ENCODE assay signal across 8 mouse cellular contexts in the genomic region with DNA sequence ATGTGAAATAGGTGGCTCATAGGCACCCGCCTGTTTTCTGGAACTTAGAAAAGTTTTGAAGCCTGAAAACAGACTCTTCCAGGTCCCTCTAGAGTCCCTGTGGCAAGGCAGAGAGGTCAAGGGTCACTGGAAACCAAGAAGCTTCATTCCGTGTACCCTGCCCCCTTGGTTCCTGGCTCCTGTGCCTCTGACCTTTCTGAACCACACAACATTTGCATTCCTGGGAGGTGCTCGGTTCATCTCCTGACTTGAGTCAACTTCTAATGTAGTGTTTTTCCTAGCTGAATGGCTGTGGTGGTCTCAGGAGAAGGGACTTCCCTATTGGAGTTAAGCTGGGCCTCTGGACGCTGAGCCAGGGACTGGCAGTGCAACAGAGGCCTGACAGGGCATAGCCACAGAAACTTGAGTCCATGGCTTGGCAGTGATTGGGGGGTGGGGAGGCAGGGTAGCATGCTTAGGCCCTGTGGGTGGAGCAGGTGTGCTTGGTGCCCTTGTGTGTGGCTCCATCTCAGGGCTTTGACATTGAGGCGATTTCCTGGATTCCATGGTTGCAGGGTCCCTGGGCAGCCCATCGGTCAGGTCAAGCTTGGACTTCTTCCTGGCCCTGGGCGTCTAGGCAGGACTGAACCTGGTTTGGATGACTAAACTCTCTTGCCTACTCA. TPM values are rescaled to one million over a fixed set of nuclear protein-coding genes. Genes with fewer than 3 reads are reported as not detected.
A peak's percentile ranks its signal among the peaks of the same experiment; 100 is the strongest.
DNase-seq lines count a peak whose midpoint lies in the region; ATAC-seq and TF ChIP-seq lines count a peak whose summit lies in the region.

No protein-coding gene starts in this region.

- H3K79me2 ChIP-seq in C2C12 (ENCODE audit: control insufficient read depth, insufficient read depth): peaks cover 61% of the 10 kb centered on the region

- no peak overlapping the region for H3K27ac ChIP-seq in cerebellum, adult 2 months (ENCODE audit: insufficient read depth, low read length)
- peak overlapping the region; percentile 98 for H3K27ac ChIP-seq in gastrocnemius, adult 2 months
- no peak overlapping the region for H3K27ac ChIP-seq in neural tube, embryonic 15.5 days (replicated peaks)

- no peak for DNase-seq in cerebellum, adult 2 months
- no peak for DNase-seq in cerebellum, adult 9-10 months
- peak; percentile 89 for DNase-seq in gastrocnemius, adult 2 months
- DNase-seq in kidney, postnatal 25 days: peak; percentile 75 to 89
- no peak for DNase-seq in adrenal gland, adult 8-10 months
- DNase-seq in ovary, adult 18-20 months (ENCODE audit: low spot score): no peak

- H3ac ChIP-seq in C2C12 (ENCODE audit: control insufficient read depth, insufficient read length, low read depth): peak overlapping the region; percentile 43

- no peak for ATAC-seq in neural tube, embryonic 15.5 days (ENCODE audit: low FRiP score)

- no peak for TF ChIP-seq POLR2A in cerebellum, adult 2 months (IDR thresholded peaks at IDR 0.05; ENCODE audit: borderline replicate concordance, insufficient read depth, low read length)

- peaks cover 56% of the 10 kb centered on the region for H3K79me3 ChIP-seq in C2C12 (ENCODE audit: low read depth)

- intact Hi-C loops in gastrocnemius, adult 2 months (cut with DNase I): no loop called here

- no peaks in the 10 kb centered on the region for H3K9me3 ChIP-seq in neural tube, embryonic 15.5 days (replicated peaks)

- peak overlapping the region; percentile 92 for H3K4me3 ChIP-seq in cerebellum, adult 2 months (replicated peaks; ENCODE audit: insufficient read depth, low read depth, low read length)
- peak overlapping the region; percentile 76 for H3K4me3 ChIP-seq in C2C12 (ENCODE audit: insufficient read depth, poor library complexity, severe bottlenecking)
- peak overlapping the region; percentile 94 for H3K4me3 ChIP-seq in gastrocnemius, adult 2 months
- H3K4me3 ChIP-seq in neural tube, embryonic 15.5 days (replicated peaks): peak overlapping the region; percentile 90

- H3K4me2 ChIP-seq in neural tube, embryonic 15.5 days: peak overlapping the region; percentile 82

- peak overlapping the region; percentile 98 for H3K9ac ChIP-seq in neural tube, embryonic 15.5 days (replicated peaks)

- no peaks in the 10 kb centered on the region for H3K27me3 ChIP-seq in cerebellum, adult 2 months (ENCODE audit: control insufficient read depth, insufficient read depth, low read length)
- no peaks in the 10 kb centered on the region for H3K27me3 ChIP-seq in C2C12 (ENCODE audit: control insufficient read depth, insufficient read depth, insufficient read length)
- no peaks in the 10 kb centered on the region for H3K27me3 ChIP-seq in neural tube, embryonic 15.5 days (replicated peaks)

- H3K36me3 ChIP-seq in C2C12 (ENCODE audit: control insufficient read depth, insufficient read depth): peaks cover 5% of the 10 kb centered on the region
- H3K36me3 ChIP-seq in neural tube, embryonic 15.5 days: peaks cover 5% of the 10 kb centered on the region

- H3K4me1 ChIP-seq in cerebellum, adult 2 months (ENCODE audit: control insufficient read depth, insufficient read depth, low read length): peaks cover 33% of the 10 kb centered on the region
- peaks cover 54% of the 10 kb centered on the region for H3K4me1 ChIP-seq in neural tube, embryonic 15.5 days

- WGBS in cerebellum, adult 2 months: 32% methylated on average over 7 of the region's 7 CpGs
- WGBS in neural tube, embryonic 15.5 days: 66% methylated on average over 7 of the region's 7 CpGs

- no peak for TF ChIP-seq CTCF in cerebellum, adult 2 months (IDR thresholded peaks at IDR 0.05; ENCODE audit: borderline replicate concordance, insufficient read depth, low read depth, low read length)
- TF ChIP-seq CTCF in C2C12 (IDR thresholded peaks at IDR 0.05; ENCODE audit: control insufficient read depth, insufficient read depth, insufficient read length): no peak
- no peak for TF ChIP-seq CTCF in gastrocnemius, adult 2 months (IDR thresholded peaks at IDR 0.05)

TF ChIP-seq in C2C12, 6 proteins besides CTCF, POLR2A, EP300 and RAD21:
- TF ChIP-seq MYOD1 (IDR thresholded peaks at IDR 0.05; ENCODE audit: control insufficient read depth, insufficient read length, low read depth) (no peak), FOSL1 (IDR thresholded peaks at IDR 0.05; ENCODE audit: insufficient read depth, low read length, poor library complexity, severe bottlenecking) (no peak), MAX (IDR thresholded peaks at IDR 0.05) (no peak), USF1 (IDR thresholded peaks at IDR 0.05; ENCODE audit: low read depth) (no peak), CEBPB (IDR thresholded peaks at IDR 0.05; ENCODE audit: low read depth) (no peak), MYOG (IDR thresholded peaks at IDR 0.05; ENCODE audit: control insufficient read depth, extremely low read depth, insufficient read length) (no peak)

RNA-seq across cellular contexts. Expression of a gene that starts 1.4 kb away (rescaled TPM):
- 160 and 163 TPM in 2 replicates for polyA plus RNA-seq in cerebellum, adult 2 months (2012; rRNA removed)
- polyA plus RNA-seq in C2C12 (2012; fragmentation: generic; extraction: Trizol): 46.6 TPM
- 100 to 1,000 TPM; 116 to 122 TPM for total RNA-seq in gastrocnemius, adult 2 months (2021)
- 11.5 and 28.6 TPM in 2 replicates for polyA plus RNA-seq in neural tube, embryonic 15.5 days (2015; fragmentation: Nextera tagmentation; extraction: Ambion mirVana)
- total RNA-seq in adrenal gland, adult 8-10 months (2022): 100 to 1,000 TPM in 1 of 4 experiments, 10 to 100 TPM in 3; 69.6 to 110 (median 73.1) TPM

RNA-seq across cellular contexts. Expression of a gene that starts 9.1 kb away (rescaled TPM):
- 23.8 and 29.7 TPM in 2 replicates for polyA plus RNA-seq in cerebellum, adult 2 months (2012; rRNA removed)
- polyA plus RNA-seq in C2C12 (2012; fragmentation: generic; extraction: Trizol): 38.0 TPM
- total RNA-seq in gastrocnemius, adult 2 months (2021): 10 to 100 TPM; 26.4 to 31.3 TPM
- polyA plus RNA-seq in neural tube, embryonic 15.5 days (2015; fragmentation: Nextera tagmentation; extraction: Ambion mirVana): 28.3 and 35.4 TPM in 2 replicates
- total RNA-seq in adrenal gland, adult 8-10 months (2022): 10 to 100 TPM; 45.1 to 93.9 (median 66.8) TPM

RNA-seq across cellular contexts. Expression of a gene that starts 14.6 kb away (rescaled TPM):
- 0.87 and 1.0 TPM in 2 replicates for polyA plus RNA-seq in cerebellum, adult 2 months (2012; rRNA removed)
- 0.08 TPM for polyA plus RNA-seq in C2C12 (2012; fragmentation: generic; extraction: Trizol)
- under 1 TPM; 0.11 to 0.23 TPM for total RNA-seq in gastrocnemius, adult 2 months (2021)
- polyA plus RNA-seq in neural tube, embryonic 15.5 days (2015; fragmentation: Nextera tagmentation; extraction: Ambion mirVana): 0.36 and 0.46 TPM in 2 replicates
- total RNA-seq in adrenal gland, adult 8-10 months (2022): 1 to 10 TPM in 1 of 4 experiments, under 1 TPM in 3; 0.46 to 1.2 (median 0.62) TPM

RNA-seq across cellular contexts. Expression of a gene that starts 17.5 kb away (rescaled TPM):
- polyA plus RNA-seq in cerebellum, adult 2 months (2012; rRNA removed): 155 and 159 TPM in 2 replicates
- polyA plus RNA-seq in C2C12 (2012; fragmentation: generic; extraction: Trizol): 140 TPM
- 10 to 100 TPM; 74.0 to 89.8 TPM for total RNA-seq in gastrocnemius, adult 2 months (2021)
- 147 and 152 TPM in 2 replicates for polyA plus RNA-seq in neural tube, embryonic 15.5 days (2015; fragmentation: Nextera tagmentation; extraction: Ambion mirVana)
- total RNA-seq in adrenal gland, adult 8-10 months (2022): 100 to 1,000 TPM; 134 to 175 (median 158) TPM

RNA-seq across cellular contexts. Expression of a gene that starts 20.7 kb away (rescaled TPM):
- 40.5 and 45.1 TPM in 2 replicates for polyA plus RNA-seq in cerebellum, adult 2 months (2012; rRNA removed)
- 11.8 TPM for polyA plus RNA-seq in C2C12 (2012; fragmentation: generic; extraction: Trizol)
- 10 to 100 TPM; 13.6 to 18.0 TPM for total RNA-seq in gastrocnemius, adult 2 months (2021)
- 28.0 and 29.0 TPM in 2 replicates for polyA plus RNA-seq in neural tube, embryonic 15.5 days (2015; fragmentation: Nextera tagmentation; extraction: Ambion mirVana)
- total RNA-seq in adrenal gland, adult 8-10 months (2022): 10 to 100 TPM; 16.4 to 29.0 (median 17.9) TPM

Comparison
In these comparisons a context has a peak if more than half of its experiments do, and no peak if none do; other contexts are left out.
1. DNase-seq: peak in gastrocnemius, adult 2 months (single experiment) and kidney, postnatal 25 days (2 of 2); none in cerebellum, adult 2 months (0 of 2), cerebellum, adult 9-10 months (single experiment), adrenal gland, adult 8-10 months (single experiment) and ovary, adult 18-20 months (single experiment).
2. Peak in every context shown above with its lines, with median percentiles within 50 percentile points of each other: H3K4me3 ChIP-seq.